Mouse (Mus musculus) olfactory bulb, adult 2 months (tissue): ENCODE results near the gene Tnfsf13.

Experiments used
- CTCF ChIP-seq: fragments of 200-500 bp; IDR thresholded peaks from 2 replicates; pipeline ENCODE4 v1.5.1; 2012; ENCODE audit warnings: low read depth, mild to moderate bottlenecking, low read length, moderate library complexity; ENCODE audit not compliant: insufficient read depth
- POLR2A ChIP-seq: fragments of 200-500 bp; IDR thresholded peaks from 2 replicates; pipeline ENCODE4 v1.6.1; 2012; ENCODE audit warnings: mild to moderate bottlenecking, low read depth, low read length, moderate library complexity; ENCODE audit not compliant: insufficient read depth

- TF ChIP-seq POLR2A (no peak), CTCF (no peak)
These were observed 37.5 kb upstream of the Tnfsf13 start for GRCm38 (mm10) chr11:69723074-69723473.
